Mouse (Mus musculus): ENCODE measurements around the gene Arid1b.

GRCm38 (mm10) chr17:4954431-4954830 is 39.7 kb upstream of the Arid1b start:
- TF ChIP-seq CTCF (IDR thresholded peaks at IDR 0.05; ENCODE audit: low read depth, low read length) (no peak), POLR2A (IDR thresholded peaks at IDR 0.05; ENCODE audit: extremely low read depth, insufficient read depth, low read length) (no peak)
